Mouse (Mus musculus) left cerebral cortex, adult 6 months (tissue): ENCODE measurements around the gene Greb1. TPM values are rescaled to one million over a fixed set of nuclear protein-coding genes. Genes with fewer than 3 reads are reported as not detected.

ENCODE experiments used
- long read RNA-seq, 2 experiments: library from polyadenylated mRNA; unstranded; transcript quantifications; one replicate each; pipeline ENCODE4 v2.0.0; 2019 to 2020
- polyA plus RNA-seq: library from polyadenylated mRNA; unstranded; fragments of <200 nt; fragmentation: Nextera tagmentation; gene quantifications from 2 replicates; pipeline ENCODE4 v1.2.3, GENCODE M21; 2021

Gene Greb1
- polyA plus RNA-seq, result 0.25 and 0.51 TPM in 2 replicates
- long read RNA-seq, experiment 1, partial matches to known transcripts, result 2 of 3 reads
- long read RNA-seq, experiment 1, other reads (novel, unspliced or antisense), result 0 of 3 reads
- long read RNA-seq, experiment 2, result 0 reads

GRCm38 (mm10) chr12:16800259-16800958 is at the start of gene Greb1:
Greb1 (minus strand) TSS chr12:16800886.

GRCm38 (mm10) chr12:16810525-16811431 is 10.1 kb upstream of the Greb1 start, which contains the start of gene E2f6:
E2f6 (plus strand) TSS chr12:16810963.

GRCm38 (mm10) chr12:16653332-16654093 is 147.2 kb downstream of the Greb1 start, which contains the start of gene Ntsr2:
Ntsr2 (plus strand) TSS chr12:16653382.

Other genes with a start within 250 kb of the Greb1 start
- gene Lpin1, start 189.9 kb downstream of the Greb1 start, polyA plus RNA-seq, result 5.6 and 7.1 TPM in 2 replicates
- 240 and 282 TPM in 2 replicates for gene Ntsr2, start 147.5 kb downstream of the Greb1 start, polyA plus RNA-seq
- gene E2f6, start 10.1 kb upstream of the Greb1 start, polyA plus RNA-seq, result 5.7 and 28.5 TPM in 2 replicates
- 15.7 and 17.5 TPM in 2 replicates for gene Rock2, start 94.0 kb upstream of the Greb1 start, polyA plus RNA-seq
- gene Pqlc3, start 199.5 kb upstream of the Greb1 start, polyA plus RNA-seq, result 0.74 and 1.2 TPM in 2 replicates
- 1.7 and 2.1 TPM in 2 replicates for gene 2410004P03Rik, start 210.8 kb upstream of the Greb1 start, polyA plus RNA-seq